ENCODE assay signal across 8 mouse cellular contexts in genomic region chr3:121309896-121310714, GRCm38 (mm10). TPM values are rescaled to one million over a fixed set of nuclear protein-coding genes. Genes with fewer than 3 reads are reported as not detected.
DNase-seq lines count a peak whose midpoint lies in the region; ATAC-seq and TF ChIP-seq lines count a peak whose summit lies in the region.
"Had no signal": no experiment of that assay in that cellular context is flagged by ENCODE, and none has a peak within 500 bp of the region (broad histone marks: within the 10 kb centered on the region; RNA-seq: fewer than 3 reads in every experiment).

No protein-coding gene starts in this region.

- ATAC-seq in kidney, postnatal 0 days (replicated peaks; ENCODE audit: low FRiP score, low read depth): no peak
- no peak for ATAC-seq in kidney, embryonic 15.5 days (replicated peaks; ENCODE audit: low FRiP score)

- WGBS in kidney, postnatal 0 days: 88% methylated on average over 16 of the region's 16 CpGs
- 89% methylated on average over 16 of the region's 16 CpGs for WGBS in kidney, embryonic 15.5 days

- no peak overlapping the region for H3K27ac ChIP-seq in kidney, postnatal 0 days
- H3K27ac ChIP-seq in kidney, embryonic 15.5 days: no peak overlapping the region

- H3K27me3 ChIP-seq in kidney, postnatal 0 days (ENCODE audit: insufficient read depth, low read length): no peaks in the 10 kb centered on the region
- no peaks in the 10 kb centered on the region for H3K27me3 ChIP-seq in kidney, embryonic 15.5 days

- peak; percentile 72 for TF ChIP-seq CTCF in kidney, postnatal 0 days (IDR thresholded peaks at IDR 0.05; ENCODE audit: low read depth)

- no peaks in the 10 kb centered on the region for H3K9me3 ChIP-seq in kidney, postnatal 0 days (replicated peaks; ENCODE audit: low read length)
- H3K9me3 ChIP-seq in kidney, embryonic 15.5 days (replicated peaks): no peaks in the 10 kb centered on the region

- H3K36me3 ChIP-seq in kidney, postnatal 0 days (ENCODE audit: insufficient read depth, low read length): no peaks in the 10 kb centered on the region
- H3K36me3 ChIP-seq in kidney, embryonic 15.5 days: no peaks in the 10 kb centered on the region

- no peak overlapping the region for H3K4me2 ChIP-seq in kidney, postnatal 0 days (ENCODE audit: low read length)
- H3K4me2 ChIP-seq in kidney, embryonic 15.5 days: no peak overlapping the region

- no peak overlapping the region for H3K9ac ChIP-seq in kidney, postnatal 0 days (ENCODE audit: low read depth, low read length)
- no peak overlapping the region for H3K9ac ChIP-seq in kidney, embryonic 15.5 days

- DNase-seq in kidney, postnatal 0 days (ENCODE audit: low spot score): peak; percentile 77
- DNase-seq in thymus, postnatal 14 days: peak; percentile 53
- no peak for DNase-seq in thymus, postnatal 36 days
- peak; percentile 26 for DNase-seq in embryo, embryonic 11 days
- no peak for DNase-seq in right cerebral cortex, postnatal 14 days
- DNase-seq in urinary bladder, postnatal 14 days (ENCODE audit: low spot score): no peak
- DNase-seq: left cerebral cortex, postnatal 4 days had no signal

- no peak overlapping the region for H3K4me3 ChIP-seq in kidney, postnatal 0 days (replicated peaks; ENCODE audit: low read depth, low read length)
- no peak overlapping the region for H3K4me3 ChIP-seq in kidney, embryonic 15.5 days (replicated peaks)

- H3K4me1 ChIP-seq in kidney, postnatal 0 days (replicated peaks; ENCODE audit: insufficient read depth, low read length): no peaks in the 10 kb centered on the region
- H3K4me1 ChIP-seq in kidney, embryonic 15.5 days: peaks cover 23% of the 10 kb centered on the region

RNA-seq across cellular contexts. Expression of gene Alg14, which starts 18.5 kb away (rescaled TPM):
- 38.2 and 40.0 TPM in 2 replicates for polyA plus RNA-seq in kidney, postnatal 0 days (2015; fragmentation: Nextera tagmentation; extraction: Ambion mirVana)
- 38.9 and 41.5 TPM in 2 replicates for polyA plus RNA-seq in kidney, embryonic 15.5 days (2015; fragmentation: Nextera tagmentation; extraction: Ambion mirVana)

RNA-seq across cellular contexts. Expression of gene Tmem56, which starts 27.2 kb away (rescaled TPM):
- 1.7 and 1.9 TPM in 2 replicates for polyA plus RNA-seq in kidney, postnatal 0 days (2015; fragmentation: Nextera tagmentation; extraction: Ambion mirVana)
- polyA plus RNA-seq in kidney, embryonic 15.5 days (2015; fragmentation: Nextera tagmentation; extraction: Ambion mirVana): 1.6 and 1.7 TPM in 2 replicates

Comparison
In these comparisons a context has a peak if more than half of its experiments do, and no peak if none do; other contexts are left out.
1. DNase-seq: peak in kidney, postnatal 0 days (single experiment), thymus, postnatal 14 days (single experiment) and embryo, embryonic 11 days (single experiment); none in thymus, postnatal 36 days (0 of 2), right cerebral cortex, postnatal 14 days (single experiment) and urinary bladder, postnatal 14 days (single experiment).